Mouse (Mus musculus): ENCODE data around the gene Luc7l3. TPM values are rescaled to one million over a fixed set of nuclear protein-coding genes. Genes with fewer than 3 reads are reported as not detected.

The Luc7l3 gene
- polyA plus RNA-seq, 1 experiment, result 154 TPM

DNA sequence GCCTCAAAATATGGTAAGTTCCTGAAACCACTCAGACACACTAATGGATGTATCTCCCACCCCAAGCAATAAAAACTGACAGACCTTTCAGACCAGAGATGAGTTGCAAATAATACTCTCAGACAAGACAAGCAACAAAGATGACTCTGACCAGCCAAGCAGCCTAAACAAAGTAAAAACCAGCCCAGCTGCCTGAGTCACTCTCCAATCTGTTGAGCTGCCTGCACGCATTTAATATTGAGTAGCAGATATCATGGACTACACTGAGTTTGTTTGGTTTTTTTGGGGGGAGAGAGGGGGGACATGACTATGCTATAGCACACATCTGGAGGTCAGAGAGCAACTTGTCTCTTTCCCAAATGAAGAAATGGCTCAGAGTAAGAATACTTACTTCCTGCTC, 6.5 kb downstream of the Luc7l3 start:
- peaks cover 17% of the 10 kb centered on the region; the same call in 1 of the 2 replicates for H3K4me1 ChIP-seq (ENCODE audit: control insufficient read depth, insufficient read depth, low read length)
- TF ChIP-seq CTCF (IDR thresholded peaks at IDR 0.05; ENCODE audit: borderline replicate concordance, insufficient read depth, low read depth, low read length) (no peak), POLR2A (IDR thresholded peaks at IDR 0.05; ENCODE audit: borderline replicate concordance, insufficient read depth, low read length) (no peak)
- no peaks in the 10 kb centered on the region for H3K27me3 ChIP-seq (ENCODE audit: control insufficient read depth, insufficient read depth, low read length)
- no peak for DNase-seq
- no peak overlapping the region for H3K27ac ChIP-seq (ENCODE audit: insufficient read depth, low read length)
- no peak overlapping the region for H3K4me3 ChIP-seq (replicated peaks; ENCODE audit: insufficient read depth, low read depth, low read length)
- 13% methylated on average over 1 of the region's 1 CpGs for WGBS

DNA sequence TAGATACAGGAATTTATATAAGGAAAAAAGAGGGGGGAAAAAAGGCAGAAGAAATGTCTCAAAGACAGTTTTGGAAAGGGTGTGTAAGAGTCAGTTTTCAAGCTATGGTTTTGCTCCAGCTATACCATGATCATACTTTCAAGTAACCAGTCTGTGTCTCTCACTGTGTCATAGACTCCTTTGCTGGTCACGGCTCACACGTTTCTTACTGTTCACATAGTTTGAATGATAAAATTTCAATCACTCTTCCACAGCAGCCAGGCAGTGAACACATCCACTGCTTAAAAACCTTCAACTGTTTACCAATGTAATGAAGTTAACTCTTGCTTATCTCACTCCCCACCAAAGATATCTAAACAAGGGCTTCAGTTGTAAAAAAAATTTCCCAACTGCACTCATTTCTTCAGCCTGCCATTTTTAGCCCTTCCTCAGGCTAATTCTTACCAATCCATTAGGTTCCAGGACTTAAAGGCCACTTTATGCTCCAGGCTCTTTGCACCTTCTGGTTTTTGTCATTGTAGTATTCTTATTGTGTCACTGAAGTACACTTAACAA, 7.6 kb downstream of the Luc7l3 start:
- TF ChIP-seq CTCF (IDR thresholded peaks at IDR 0.05; ENCODE audit: borderline replicate concordance, insufficient read depth, low read depth, low read length) (no peak), POLR2A (IDR thresholded peaks at IDR 0.05; ENCODE audit: borderline replicate concordance, insufficient read depth, low read length) (no peak)
- H3K4me1 ChIP-seq (ENCODE audit: control insufficient read depth, insufficient read depth, low read length), result peaks cover 17% of the 10 kb centered on the region; the same call in 1 of the 2 replicates

GRCm38 (mm10) chr11:94312733-94313132, 9.1 kb downstream of the Luc7l3 start:
- H3K27ac ChIP-seq (ENCODE audit: insufficient read depth, low read length), result no peak overlapping the region
- no peak overlapping the region for H3K4me3 ChIP-seq (replicated peaks; ENCODE audit: insufficient read depth, low read depth, low read length)
- H3K27me3 ChIP-seq (ENCODE audit: control insufficient read depth, insufficient read depth, low read length), result no peaks in the 10 kb centered on the region
- peaks cover 17% of the 10 kb centered on the region; the same call in 1 of the 2 replicates for H3K4me1 ChIP-seq (ENCODE audit: control insufficient read depth, insufficient read depth, low read length)
- no peak for TF ChIP-seq CTCF (IDR thresholded peaks at IDR 0.05; ENCODE audit: borderline replicate concordance, insufficient read depth, low read depth, low read length)
- TF ChIP-seq POLR2A (IDR thresholded peaks at IDR 0.05; ENCODE audit: borderline replicate concordance, insufficient read depth, low read length), result no peak
- DNase-seq, result peak in 1 of 2 experiments; percentile 36
- WGBS, result 68% methylated on average over 1 of the region's 1 CpGs

More for the DNA sequence above, 7.6 kb downstream of the Luc7l3 start:
- Histone ChIP-seq H3K4me3 (replicated peaks; ENCODE audit: insufficient read depth, low read depth, low read length) (no peak overlapping the region), H3K27ac (ENCODE audit: insufficient read depth, low read length) (no peak overlapping the region), H3K27me3 (ENCODE audit: control insufficient read depth, insufficient read depth, low read length) (no peaks in the 10 kb centered on the region)
- WGBS, result 10% methylated on average over 2 of the region's 2 CpGs
- DNase-seq, result no peak

DNA sequence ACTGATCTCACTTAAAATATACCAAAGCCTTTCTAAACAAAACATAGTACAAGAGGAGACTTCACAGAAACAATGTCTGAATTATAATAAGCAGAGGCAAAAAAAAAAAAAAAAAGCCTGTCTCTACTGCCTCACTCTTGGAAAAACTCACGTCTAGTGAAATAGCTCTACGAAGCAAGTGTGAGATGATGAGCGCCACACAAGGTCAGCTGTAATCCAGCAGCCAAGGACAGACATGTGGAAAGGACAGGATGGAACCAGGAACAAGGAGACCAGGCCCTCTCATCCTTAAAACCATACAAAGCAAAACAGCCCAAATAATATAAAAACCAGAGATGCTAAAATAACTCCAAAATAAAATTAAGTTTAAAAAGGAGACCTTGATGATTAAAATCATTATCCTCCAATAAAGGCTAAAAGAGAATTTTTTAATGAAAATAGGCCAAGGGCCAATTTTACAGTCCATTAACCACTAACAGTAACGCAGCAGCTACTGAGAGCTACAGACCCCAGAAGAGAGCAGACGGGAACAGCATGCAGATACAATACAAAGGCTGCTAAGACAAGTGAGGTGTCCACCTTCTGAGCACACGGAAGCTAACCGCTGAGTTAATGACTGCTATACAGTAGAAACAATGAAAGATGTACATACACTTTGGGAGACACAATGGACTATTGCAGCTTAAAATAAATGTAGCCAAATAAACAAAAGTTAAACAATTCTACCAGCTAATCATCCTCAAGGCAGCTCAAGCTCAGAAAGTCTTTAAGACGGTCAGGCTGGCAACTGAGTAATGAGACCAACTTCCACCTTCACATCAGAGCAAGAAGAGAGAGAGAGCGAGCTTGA, 26.6 kb downstream of the Luc7l3 start:
- no peak for TF ChIP-seq POLR2A (IDR thresholded peaks at IDR 0.05; ENCODE audit: borderline replicate concordance, insufficient read depth, low read length)
- no peak for TF ChIP-seq CTCF (IDR thresholded peaks at IDR 0.05; ENCODE audit: borderline replicate concordance, insufficient read depth, low read depth, low read length)
- WGBS, result 53% methylated on average over 9 of the region's 9 CpGs
- no peak overlapping the region for H3K4me3 ChIP-seq (replicated peaks; ENCODE audit: insufficient read depth, low read depth, low read length)
- H3K27me3 ChIP-seq (ENCODE audit: control insufficient read depth, insufficient read depth, low read length), result no peaks in the 10 kb centered on the region
- H3K27ac ChIP-seq (ENCODE audit: insufficient read depth, low read length), result no peak overlapping the region
- DNase-seq, result no peak
- no peaks in the 10 kb centered on the region for H3K4me1 ChIP-seq (ENCODE audit: control insufficient read depth, insufficient read depth, low read length)

DNA sequence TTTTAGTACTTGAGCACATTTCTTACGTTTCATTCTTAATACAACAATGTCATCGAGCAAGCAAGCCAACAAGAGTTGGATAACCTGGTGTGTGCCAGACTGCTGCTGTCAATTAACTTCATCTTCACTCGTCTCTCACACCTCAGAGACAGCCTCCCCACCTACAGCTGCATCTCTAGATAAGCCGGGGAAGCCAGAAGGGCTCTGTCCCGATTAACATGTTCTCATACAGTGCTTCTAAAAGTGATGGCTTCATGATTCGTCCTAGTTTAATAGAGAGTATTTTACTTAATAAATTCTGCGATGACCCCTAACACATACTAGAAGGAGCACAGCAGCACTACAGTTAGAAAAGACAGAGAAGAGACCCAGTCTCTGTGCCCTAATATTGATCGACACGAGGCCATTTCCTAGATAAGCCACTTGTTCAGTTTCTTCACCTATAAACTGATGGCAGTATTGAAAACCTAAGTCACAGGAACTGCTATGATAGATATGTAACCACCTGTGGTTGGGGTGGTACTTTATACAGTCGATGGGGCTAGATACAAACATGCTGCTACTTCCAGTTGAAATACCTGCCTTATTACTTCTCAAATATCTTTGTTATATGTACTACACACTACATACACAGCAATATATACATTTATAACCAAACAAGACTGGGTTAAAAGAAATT, 31.6 kb downstream of the Luc7l3 start:
- 80% methylated on average over 10 of the region's 10 CpGs for WGBS
- no peak overlapping the region for H3K27ac ChIP-seq (ENCODE audit: insufficient read depth, low read length)

DNA sequence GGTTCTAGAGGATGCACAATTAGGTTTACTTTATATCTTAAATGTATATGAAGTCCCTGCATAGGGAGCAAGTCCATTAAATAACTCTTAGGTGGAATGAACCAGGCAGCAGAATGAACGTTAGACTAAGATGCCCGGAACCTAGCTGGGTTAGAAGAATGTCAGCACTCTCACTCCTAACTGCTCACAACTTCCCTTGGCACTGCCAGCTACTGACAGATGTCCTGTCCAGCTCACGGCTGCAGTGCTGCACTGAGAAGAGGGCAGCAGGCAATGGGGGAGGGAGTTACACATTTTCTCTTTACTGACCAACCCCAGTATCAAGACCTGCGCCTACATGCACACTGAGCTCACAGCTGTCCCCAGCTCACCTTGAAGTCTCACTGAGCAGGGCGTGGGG, 34.7 kb downstream of the Luc7l3 start:
- WGBS, result 46% methylated on average over 5 of the region's 5 CpGs
- H3K4me1 ChIP-seq (ENCODE audit: control insufficient read depth, insufficient read depth, low read length), result peaks cover 3% of the 10 kb centered on the region; the same call in 1 of the 2 replicates
- no peak overlapping the region for H3K4me3 ChIP-seq (replicated peaks; ENCODE audit: insufficient read depth, low read depth, low read length)
- no peaks in the 10 kb centered on the region for H3K27me3 ChIP-seq (ENCODE audit: control insufficient read depth, insufficient read depth, low read length)
- H3K27ac ChIP-seq (ENCODE audit: insufficient read depth, low read length), result no peak overlapping the region
- DNase-seq, result no peak
- TF ChIP-seq POLR2A (IDR thresholded peaks at IDR 0.05; ENCODE audit: borderline replicate concordance, insufficient read depth, low read length) (no peak), CTCF (IDR thresholded peaks at IDR 0.05; ENCODE audit: borderline replicate concordance, insufficient read depth, low read depth, low read length) (no peak)

More for the DNA sequence above, 31.6 kb downstream of the Luc7l3 start:
- TF ChIP-seq CTCF (IDR thresholded peaks at IDR 0.05; ENCODE audit: borderline replicate concordance, insufficient read depth, low read depth, low read length) (no peak), POLR2A (IDR thresholded peaks at IDR 0.05; ENCODE audit: borderline replicate concordance, insufficient read depth, low read length) (no peak)
- DNase-seq, result no peak
- Histone ChIP-seq H3K4me1 (ENCODE audit: control insufficient read depth, insufficient read depth, low read length) (no peaks in the 10 kb centered on the region), H3K4me3 (replicated peaks; ENCODE audit: insufficient read depth, low read depth, low read length) (no peak overlapping the region), H3K27me3 (ENCODE audit: control insufficient read depth, insufficient read depth, low read length) (no peaks in the 10 kb centered on the region)

GRCm38 (mm10) chr11:94285886-94286574, 35.8 kb downstream of the Luc7l3 start:
- TF ChIP-seq POLR2A (IDR thresholded peaks at IDR 0.05; ENCODE audit: borderline replicate concordance, insufficient read depth, low read length) (no peak), CTCF (IDR thresholded peaks at IDR 0.05; ENCODE audit: borderline replicate concordance, insufficient read depth, low read depth, low read length) (no peak)
- WGBS, result 76% methylated on average over 11 of the region's 11 CpGs

More at GRCm38 (mm10) chr11:94285886-94286574, 35.8 kb downstream of the Luc7l3 start:
- no peak for DNase-seq
- no peak overlapping the region for H3K27ac ChIP-seq (ENCODE audit: insufficient read depth, low read length)
- H3K4me3 ChIP-seq (replicated peaks; ENCODE audit: insufficient read depth, low read depth, low read length), result no peak overlapping the region
- H3K27me3 ChIP-seq (ENCODE audit: control insufficient read depth, insufficient read depth, low read length), result no peaks in the 10 kb centered on the region
- H3K4me1 ChIP-seq (ENCODE audit: control insufficient read depth, insufficient read depth, low read length), result peaks cover 12% of the 10 kb centered on the region
